Mouse (Mus musculus) brain, embryonic 14.5 days (tissue): ENCODE data around the gene Acsf3.

Experiments used
- CTCF ChIP-seq: fragments of 200-500 bp; IDR thresholded peaks from 2 replicates; pipeline ENCODE4 v1.5.1; 2012; ENCODE audit warnings: inconsistent platforms, mild to moderate bottlenecking, moderate library complexity, borderline replicate concordance; ENCODE audit not compliant: insufficient read depth, insufficient read length; ENCODE audit errors: extremely low read depth
- POLR2A ChIP-seq: fragments of 200-500 bp; IDR thresholded peaks from 2 replicates; pipeline ENCODE4 v1.6.1; 2012; ENCODE audit warnings: mild to moderate bottlenecking, inconsistent platforms, borderline replicate concordance; ENCODE audit not compliant: poor library complexity, insufficient read depth, insufficient read length, severe bottlenecking; ENCODE audit errors: extremely low read depth

GRCm38 (mm10) chr8:122766189-122766588, 9.1 kb upstream of the Acsf3 start:
- TF ChIP-seq CTCF (no peak), POLR2A (no peak)
